Mouse (Mus musculus) spleen, adult 2 months (tissue): ENCODE measurements around the gene Rsad2.

Source experiments
- CTCF ChIP-seq: fragments of 200-500 bp; IDR thresholded peaks from 2 replicates; pipeline ENCODE4 v1.5.1; 2011; ENCODE audit warnings: mild to moderate bottlenecking, inconsistent platforms; ENCODE audit not compliant: insufficient read depth, insufficient read length, insufficient replicate concordance; ENCODE audit errors: extremely low read depth
- POLR2A ChIP-seq: fragments of 200-500 bp; IDR thresholded peaks from 2 replicates; pipeline ENCODE4 v1.6.1; 2011; ENCODE audit warnings: low read depth, low read length, inconsistent platforms

GRCm38 (mm10) chr12:26469098-26470041 lies 13.1 kb upstream of the Rsad2 start, which contains the start of gene Cmpk2:
- TF ChIP-seq POLR2A, result no peak
- TF ChIP-seq CTCF, result no peak
